Mouse (Mus musculus): ENCODE results near the gene Atxn1l.

DNA sequence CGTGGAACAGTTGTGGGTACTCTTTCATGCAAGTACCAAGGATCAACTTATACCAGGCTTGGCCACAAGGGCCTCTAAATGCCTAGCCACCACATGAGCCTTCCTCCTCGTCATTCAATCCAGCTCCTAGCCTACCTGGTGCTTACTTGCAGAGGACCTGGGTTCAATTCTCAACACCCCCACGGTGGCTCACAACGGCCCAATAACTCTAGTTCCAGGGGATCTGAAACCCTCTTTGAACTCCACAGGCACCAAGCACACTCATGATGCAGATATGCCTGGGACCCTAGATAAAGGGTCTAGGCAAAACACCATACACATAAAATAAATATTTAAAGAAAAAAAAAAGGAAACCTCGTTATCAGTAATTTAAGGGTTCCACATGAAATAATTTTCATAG is 45.8 kb downstream of the Atxn1l start:
- TF ChIP-seq CTCF (IDR thresholded peaks at IDR 0.05; ENCODE audit: insufficient read depth, low read length) = no peak
- no peak for TF ChIP-seq POLR2A (IDR thresholded peaks at IDR 0.05; ENCODE audit: borderline replicate concordance, extremely low read depth, low read depth, low read length)
